Mouse (Mus musculus) hindbrain, embryonic 13.5 days (tissue): Measurements from ENCODE around the gene Tbxa2r. TPM values are rescaled to one million over a fixed set of nuclear protein-coding genes. Genes with fewer than 3 reads are reported as not detected.

Source experiments
- ATAC-seq: fragments of 200-750 bp; cut with Nextera tagmentation; 2 replicates; pipeline ENCODE4 v1.8.0; 2017; ENCODE audit warnings: moderate TSS enrichment; ENCODE audit not compliant: low FRiP score
- H3K27ac ChIP-seq: fragments of 300-500 bp; sonication (generic); 2 replicates; pipeline ENCODE4 v1.5.1; 2015; ENCODE audit warnings: inconsistent platforms, mild to moderate bottlenecking, moderate library complexity
- H3K27me3 ChIP-seq: fragments of 300-500 bp; sonication (generic); 2 replicates; pipeline ENCODE4 v1.6.1; 2015; ENCODE audit warnings: mild to moderate bottlenecking, inconsistent platforms
- H3K36me3 ChIP-seq: fragments of 300-500 bp; sonication (generic); 2 replicates; pipeline ENCODE4 v1.6.1; 2015; ENCODE audit warnings: mild to moderate bottlenecking, inconsistent platforms
- H3K4me1 ChIP-seq: fragments of 300-500 bp; sonication (generic); replicated peaks from 2 replicates; pipeline ENCODE4 v1.6.1; 2015; ENCODE audit warnings: inconsistent platforms
- H3K4me2 ChIP-seq: fragments of 300-500 bp; sonication (generic); 2 replicates; pipeline ENCODE4 v1.6.1; 2015; ENCODE audit warnings: inconsistent platforms, mild to moderate bottlenecking, moderate library complexity
- H3K4me3 ChIP-seq: fragments of 300-500 bp; sonication (generic); 2 replicates; pipeline ENCODE4 v1.5.1; 2015; ENCODE audit warnings: mild to moderate bottlenecking, inconsistent platforms
- H3K9ac ChIP-seq: fragments of 300-500 bp; sonication (generic); 2 replicates; pipeline ENCODE4 v1.6.1; 2015; ENCODE audit warnings: mild to moderate bottlenecking, inconsistent platforms
- H3K9me3 ChIP-seq: fragments of 300-500 bp; sonication (generic); 2 replicates; pipeline ENCODE4 v1.6.1; 2016; ENCODE audit warnings: inconsistent platforms
- WGBS: fragments of 180-500 bp; shearing (Covaris S2); methylation state at CpG from one replicate; pipeline ENCODE4 v1.1.7; 2015; 5-methylcytosine and 5-hydroxymethylcytosine counted together
- polyA plus RNA-seq: library from polyadenylated mRNA; unstranded; fragments of >200 nt; fragmentation: Nextera tagmentation; extraction: Ambion mirVana; gene quantifications from 2 replicates; pipeline ENCODE4 v1.2.1, GENCODE M21; 2015

Tbxa2r gene
- polyA plus RNA-seq, 1 experiment from 2014 or later: 4.6 TPM

DNA sequence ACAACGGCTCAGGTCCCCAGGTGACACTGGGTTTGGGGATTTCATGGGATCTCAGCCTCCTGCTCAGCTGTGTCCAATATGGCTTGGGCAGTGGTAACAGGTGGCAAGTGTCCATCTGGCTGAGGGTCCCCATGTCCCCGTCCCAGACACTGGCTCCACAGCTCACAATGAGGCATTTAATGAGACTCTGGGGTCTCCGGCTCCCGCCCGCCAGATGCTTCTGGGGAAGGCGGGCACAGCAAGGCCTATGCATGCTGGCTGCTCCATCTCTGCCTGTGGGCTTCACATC, 38.6 kb downstream of the Tbxa2r start:
- 68% methylated on average over 6 of the region's 6 CpGs for WGBS
- no peak overlapping the region for H3K9ac ChIP-seq
- H3K4me2 ChIP-seq: no peak overlapping the region
- no peak overlapping the region for H3K4me3 ChIP-seq
- peaks cover 65% of the 10 kb centered on the region for H3K36me3 ChIP-seq
- no peak overlapping the region for H3K27ac ChIP-seq
- ATAC-seq: no peak
- peaks cover 38% of the 10 kb centered on the region for H3K4me1 ChIP-seq
- H3K27me3 ChIP-seq: peaks cover 34% of the 10 kb centered on the region
- no peaks in the 10 kb centered on the region for H3K9me3 ChIP-seq

DNA sequence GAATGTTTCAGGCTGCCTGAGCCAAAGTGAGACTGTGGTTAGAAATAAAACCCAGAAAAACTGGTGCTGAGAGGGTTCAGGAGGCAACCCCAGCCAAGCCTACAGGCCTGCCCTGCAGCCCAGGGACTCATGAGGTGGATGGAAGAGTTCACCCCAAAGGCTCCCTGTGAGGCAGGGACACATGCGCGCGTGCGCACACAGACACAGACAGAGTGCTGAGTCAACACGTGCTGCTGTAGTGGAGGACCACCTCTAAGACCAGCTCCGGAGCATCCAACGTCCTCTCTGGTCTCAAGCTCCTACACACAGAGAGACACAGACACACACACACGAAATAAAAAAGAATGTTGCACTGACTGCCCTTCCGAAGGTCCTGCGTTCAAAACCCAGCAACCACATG, 46.8 kb downstream of the Tbxa2r start:
- no peaks in the 10 kb centered on the region for H3K9me3 ChIP-seq
- WGBS: 94% methylated on average over 10 of the region's 10 CpGs
- H3K27me3 ChIP-seq: no peaks in the 10 kb centered on the region
- no peak overlapping the region for H3K27ac ChIP-seq
- no peak for ATAC-seq
- peak overlapping the region; percentile 13; the same call in 1 of the 2 replicates for H3K9ac ChIP-seq
- peaks cover 49% of the 10 kb centered on the region for H3K36me3 ChIP-seq
- H3K4me2 ChIP-seq: no peak overlapping the region
- no peak overlapping the region for H3K4me3 ChIP-seq
- peaks cover 37% of the 10 kb centered on the region for H3K4me1 ChIP-seq

DNA sequence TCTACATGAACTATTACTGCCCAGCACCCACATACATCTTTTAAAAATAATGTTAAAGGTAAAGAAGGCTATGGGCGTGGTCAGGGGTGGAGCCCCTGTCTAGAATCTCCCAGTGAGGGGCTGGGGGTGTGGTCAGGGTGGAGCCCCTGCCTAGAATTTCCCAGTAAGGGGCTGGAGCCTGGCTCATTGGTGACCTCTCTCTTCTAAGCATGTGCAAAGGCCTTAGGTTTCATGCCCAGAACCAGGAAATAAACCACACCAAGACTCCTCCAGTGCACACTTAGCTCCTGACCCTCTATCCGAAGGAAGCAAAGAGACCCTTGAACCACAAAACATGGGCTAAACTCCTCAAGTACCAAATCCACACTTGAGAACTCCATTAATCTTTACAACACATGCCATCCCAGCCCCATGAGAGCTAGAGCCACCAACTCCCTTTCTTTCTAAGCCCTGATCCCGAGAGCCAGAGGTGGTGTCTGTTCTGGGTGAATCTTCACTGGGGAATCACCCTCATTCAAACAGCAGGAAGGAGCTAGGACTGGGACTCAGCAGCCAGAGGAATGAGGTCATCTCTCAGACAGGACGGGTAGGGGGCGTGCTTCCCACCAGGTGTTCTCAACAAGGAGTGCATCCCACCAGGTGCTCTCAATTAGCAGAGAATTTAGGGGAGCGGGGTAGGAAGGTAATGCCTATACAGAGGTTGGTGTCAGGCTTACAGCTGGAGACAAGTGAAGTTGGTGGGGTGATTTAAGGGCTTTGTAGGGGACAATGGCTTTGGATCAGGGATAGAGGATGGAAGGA, 48.2 kb downstream of the Tbxa2r start:
- H3K4me2 ChIP-seq: peak overlapping the region; percentile 92
- H3K27me3 ChIP-seq: no peaks in the 10 kb centered on the region
- peaks cover 35% of the 10 kb centered on the region for H3K36me3 ChIP-seq
- H3K4me3 ChIP-seq: peak overlapping the region; percentile 74
- WGBS: 49% methylated on average over 6 of the region's 6 CpGs
- no peaks in the 10 kb centered on the region for H3K9me3 ChIP-seq
- no peak for ATAC-seq
- peak overlapping the region; percentile 95 for H3K9ac ChIP-seq
- H3K27ac ChIP-seq: no peak overlapping the region
- H3K4me1 ChIP-seq: peaks cover 37% of the 10 kb centered on the region

DNA sequence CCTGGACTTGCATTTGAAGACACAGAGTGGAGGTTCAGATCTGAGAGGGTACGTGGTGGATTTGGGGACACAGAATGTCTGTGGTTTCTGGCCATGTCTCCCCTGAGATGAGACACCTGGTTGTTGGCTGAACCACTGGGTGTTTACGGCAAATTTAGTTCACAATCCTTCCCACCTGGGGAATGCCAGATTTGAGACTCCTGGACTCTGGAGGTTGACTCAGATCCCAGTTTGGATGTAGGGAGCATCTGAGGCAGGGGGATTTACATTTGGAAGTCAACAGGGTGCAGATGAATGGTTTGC, 48.8 kb downstream of the Tbxa2r start:
- Histone ChIP-seq H3K4me3 (peak overlapping the region; percentile 74), H3K9me3 (no peaks in the 10 kb centered on the region), H3K27ac (no peak overlapping the region), H3K36me3 (peaks cover 34% of the 10 kb centered on the region), H3K9ac (peak overlapping the region; percentile 95), H3K27me3 (no peaks in the 10 kb centered on the region), H3K4me1 (peaks cover 37% of the 10 kb centered on the region), H3K4me2 (peak overlapping the region; percentile 92)
- WGBS: 56% methylated on average over 2 of the region's 2 CpGs
- no peak for ATAC-seq

DNA sequence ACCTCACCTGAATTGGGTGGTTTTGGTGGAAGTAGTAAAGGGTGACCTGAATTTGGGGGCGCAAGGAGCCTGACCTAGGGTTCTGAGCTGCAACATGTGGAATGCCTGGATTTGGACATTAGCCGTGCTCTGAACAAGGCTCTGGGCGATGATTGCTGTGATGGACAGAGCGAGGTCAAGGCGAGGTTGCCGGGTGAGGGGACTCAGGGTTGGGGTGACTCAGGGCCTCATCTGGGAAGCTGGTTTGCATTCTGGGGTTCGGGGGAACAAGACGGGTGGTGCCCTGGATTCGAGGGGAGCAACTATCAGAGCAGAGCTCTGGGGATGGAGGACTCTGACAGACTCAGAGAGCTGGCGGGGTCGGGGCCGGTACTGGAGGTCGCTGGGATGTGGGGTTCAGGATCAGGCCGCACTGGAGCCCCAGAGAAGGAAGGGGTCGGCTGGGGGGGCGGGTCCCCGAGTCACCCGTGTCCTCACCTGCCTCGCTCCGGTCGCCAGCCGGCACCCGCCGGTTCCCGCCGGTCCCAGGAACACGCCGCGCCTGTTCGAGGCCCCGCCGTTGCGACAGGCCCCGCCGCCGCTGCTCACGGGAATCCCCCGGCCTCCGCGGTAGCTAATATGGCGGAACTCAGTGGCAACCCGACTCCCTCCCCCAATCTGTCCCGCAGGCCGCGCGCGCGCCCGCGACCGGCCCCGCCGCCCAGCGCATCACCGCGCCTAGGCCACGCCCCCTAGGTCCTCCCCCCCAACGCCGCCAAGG, 49.4 kb downstream of the Tbxa2r start, which contains the start of gene Fzr1:
Fzr1 (minus strand) TSS at position 724 of the 760 bp plus-strand sequence.
- H3K27me3 ChIP-seq: no peaks in the 10 kb centered on the region
- peak within 1 kb of the TSS; percentile 74 for H3K4me3 ChIP-seq
- peaks cover 28% of the 10 kb centered on the region for H3K36me3 ChIP-seq
- H3K4me1 ChIP-seq: peaks cover 37% of the 10 kb centered on the region
- peak within 1 kb of the TSS; percentile 85 for H3K27ac ChIP-seq
- no peaks in the 10 kb centered on the region for H3K9me3 ChIP-seq
- H3K4me2 ChIP-seq: peak within 1 kb of the TSS; percentile 92
- peak; percentile 76 for ATAC-seq
- under 1% methylated on average over 58 of the region's 59 CpGs for WGBS
- H3K9ac ChIP-seq: peak within 1 kb of the TSS; percentile 95

DNA sequence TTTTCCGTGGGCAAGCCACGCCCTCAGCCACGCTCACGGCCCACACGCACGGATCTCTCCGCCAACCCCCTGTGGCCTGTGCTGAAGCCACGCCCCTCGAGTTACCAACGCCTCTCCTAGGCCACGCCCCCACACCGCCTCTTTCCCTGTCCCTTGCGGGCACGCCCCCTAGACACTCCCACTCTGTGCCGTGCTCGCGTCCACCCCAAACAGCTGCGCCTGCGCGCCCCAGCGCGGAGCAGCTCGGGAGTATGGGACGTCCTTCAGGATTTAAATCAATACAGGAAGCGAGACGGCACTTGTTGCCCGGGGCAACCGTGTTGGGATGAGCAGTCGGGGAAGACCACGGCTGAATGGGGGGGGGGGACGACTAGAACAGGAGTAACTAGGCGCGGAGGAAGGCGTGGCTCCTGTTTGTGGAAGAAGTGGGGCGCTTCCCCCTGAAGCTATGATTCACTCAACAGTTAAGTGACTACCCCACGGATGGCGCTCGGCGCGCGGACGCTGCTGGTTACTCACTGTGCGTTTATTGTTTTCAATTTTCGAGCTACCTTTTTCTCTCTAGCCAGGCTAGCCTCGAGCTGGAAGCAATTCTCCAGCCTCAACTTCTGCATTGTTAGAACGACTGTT, 50.1 kb downstream of the Tbxa2r start:
- Histone ChIP-seq H3K4me1 (peaks cover 37% of the 10 kb centered on the region), H3K9me3 (no peaks in the 10 kb centered on the region), H3K4me2 (peak overlapping the region; percentile 92), H3K4me3 (peak overlapping the region; percentile 74), H3K9ac (peak overlapping the region; percentile 95), H3K36me3 (peaks cover 21% of the 10 kb centered on the region), H3K27me3 (no peaks in the 10 kb centered on the region), H3K27ac (peak overlapping the region; percentile 85)
- under 1% methylated on average over 46 of the region's 46 CpGs for WGBS
- ATAC-seq: peak; percentile 96

DNA sequence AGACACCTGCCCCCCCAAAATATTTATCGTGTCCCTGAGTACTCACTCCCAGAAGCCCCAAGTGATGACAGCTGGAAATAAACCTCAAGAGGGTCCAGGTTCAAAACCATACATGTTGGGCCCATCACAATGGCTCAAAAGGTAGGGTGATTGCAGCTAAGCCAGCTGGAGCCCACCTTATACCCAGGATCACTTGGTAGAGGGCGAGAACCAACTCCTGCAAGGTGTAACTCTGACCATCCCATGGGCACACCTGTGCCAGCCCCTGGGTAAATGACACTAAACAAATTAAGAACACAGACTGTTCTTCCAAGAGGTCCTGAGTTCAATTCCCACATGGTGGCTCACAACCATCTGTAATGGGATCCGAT, 50.6 kb downstream of the Tbxa2r start:
- peaks cover 16% of the 10 kb centered on the region for H3K36me3 ChIP-seq
- H3K27ac ChIP-seq: peak overlapping the region; percentile 85
- ATAC-seq: 0 out of 2 replicates have a peak, but pooled peaks have one; percentile 3
- H3K9ac ChIP-seq: peak overlapping the region; percentile 95
- H3K4me2 ChIP-seq: peak overlapping the region; percentile 92
- H3K9me3 ChIP-seq: no peaks in the 10 kb centered on the region
- H3K4me3 ChIP-seq: peak overlapping the region; percentile 74
- WGBS: 63% methylated on average over 3 of the region's 3 CpGs
- no peaks in the 10 kb centered on the region for H3K27me3 ChIP-seq
- H3K4me1 ChIP-seq: peaks cover 34% of the 10 kb centered on the region

DNA sequence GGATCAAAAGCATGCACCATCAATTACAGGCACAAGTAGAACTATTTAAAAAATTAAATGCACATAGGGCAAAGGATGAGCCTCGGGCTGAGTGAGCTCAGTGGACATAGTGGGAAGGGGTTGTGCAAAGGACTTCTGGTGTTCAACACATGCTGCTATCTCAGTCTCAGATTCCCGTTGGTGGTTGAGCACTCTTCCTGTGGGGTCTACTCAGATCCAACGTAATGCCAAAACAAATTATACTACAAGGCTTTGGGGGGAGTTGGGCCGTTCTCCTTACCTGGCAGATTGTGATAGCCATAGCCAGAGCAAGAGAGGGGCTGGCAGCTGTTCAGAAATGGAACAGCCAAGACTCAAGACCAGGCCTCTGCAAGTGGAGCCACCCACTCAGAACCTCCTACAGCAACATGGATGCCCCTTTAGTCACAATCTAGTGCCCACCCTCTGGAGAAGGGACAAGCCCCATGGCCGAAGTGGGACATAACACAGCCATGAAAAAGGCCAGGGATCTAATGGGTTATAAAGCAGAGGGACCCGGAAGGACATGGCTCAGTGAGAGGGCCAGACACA, 51.4 kb downstream of the Tbxa2r start:
- no peak for ATAC-seq
- Histone ChIP-seq H3K9ac (no peak overlapping the region), H3K27me3 (no peaks in the 10 kb centered on the region), H3K9me3 (no peaks in the 10 kb centered on the region), H3K36me3 (peaks cover 14% of the 10 kb centered on the region; the same call in 1 of the 2 replicates), H3K4me3 (no peak overlapping the region), H3K27ac (no peak overlapping the region), H3K4me1 (peaks cover 37% of the 10 kb centered on the region), H3K4me2 (no peak overlapping the region)
- 95% methylated on average over 6 of the region's 6 CpGs for WGBS

DNA sequence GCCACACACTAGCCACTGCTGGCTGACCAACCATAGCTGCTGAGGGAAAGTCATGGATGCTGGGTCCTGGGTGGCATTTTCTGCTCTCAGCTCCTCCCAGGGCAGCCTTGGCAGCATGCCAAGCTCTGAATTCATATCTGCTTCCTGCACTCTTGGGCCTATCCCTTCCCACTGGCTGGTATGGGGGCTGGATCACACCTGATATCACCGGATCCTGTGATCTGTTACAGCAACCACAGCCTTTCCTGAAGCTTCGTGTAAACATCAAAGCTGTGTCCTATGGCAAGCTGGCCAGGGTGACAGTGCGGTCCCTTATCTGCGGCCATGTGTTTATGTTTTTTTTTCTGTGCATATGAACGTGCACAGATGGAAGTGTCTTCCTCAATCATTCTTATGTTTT, 53.5 kb downstream of the Tbxa2r start:
- Histone ChIP-seq H3K36me3 (peaks cover 13% of the 10 kb centered on the region), H3K9me3 (no peaks in the 10 kb centered on the region), H3K4me3 (no peak overlapping the region), H3K4me2 (no peak overlapping the region), H3K9ac (peak overlapping the region; percentile 39; the same call in 1 of the 2 replicates), H3K4me1 (peaks cover 32% of the 10 kb centered on the region), H3K27ac (0 out of 2 replicates have a peak overlapping the region, but pooled peaks have one; percentile 5), H3K27me3 (no peaks in the 10 kb centered on the region)
- WGBS: 92% methylated on average over 5 of the region's 5 CpGs
- ATAC-seq: no peak

DNA sequence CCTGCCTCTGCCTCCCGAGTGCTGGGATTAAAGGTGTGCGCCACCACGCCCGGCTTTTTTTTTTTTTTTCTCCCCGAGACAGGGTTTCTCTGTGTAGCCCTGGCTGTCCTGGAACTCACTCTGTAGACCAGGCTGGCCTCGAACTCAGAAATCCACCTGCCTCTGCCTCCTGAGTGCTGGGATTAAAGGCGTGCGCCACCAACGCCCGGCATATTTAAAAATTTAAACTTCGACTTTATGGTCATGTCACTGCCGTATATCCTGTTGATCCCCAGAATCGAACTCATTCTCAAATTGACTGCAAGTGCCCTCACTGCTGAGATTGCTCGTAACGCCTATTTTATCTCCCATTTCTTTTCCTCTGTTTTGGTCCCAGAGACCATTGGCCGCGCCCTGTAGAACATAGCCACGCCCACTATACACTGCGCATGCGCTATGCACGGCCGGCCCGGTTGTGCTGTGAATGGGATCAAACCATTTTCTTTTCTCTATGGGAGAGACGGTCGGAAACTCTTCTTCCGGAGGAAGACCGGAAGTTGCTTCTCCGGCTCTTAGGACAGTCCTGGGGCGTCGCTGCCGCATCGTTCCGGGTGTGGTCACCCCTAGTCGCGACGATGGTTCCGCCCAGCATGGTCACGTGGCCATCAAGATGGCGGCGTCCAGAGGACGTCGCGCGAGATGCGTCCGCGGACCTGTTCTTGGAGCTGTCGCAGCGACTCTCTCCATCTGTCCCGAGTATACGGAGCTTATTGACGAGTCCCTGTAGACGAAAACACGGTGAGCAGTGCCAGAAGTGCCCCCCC, 55.5 kb downstream of the Tbxa2r start, which contains the start of the genes Dohh and Gm48551:
Dohh (plus strand) TSS at position 627 of the 803 bp plus-strand sequence.
Gm48551 (plus strand) TSS at position 665 of the 803 bp plus-strand sequence.
- ATAC-seq: peak; percentile 91
- H3K36me3 ChIP-seq: peaks cover 33% of the 10 kb centered on the region
- H3K4me3 ChIP-seq: peak within 1 kb of the TSS; percentile 96
- WGBS: 9% methylated on average over 54 of the region's 54 CpGs
- H3K9ac ChIP-seq: peak within 1 kb of the TSS; percentile 90
- H3K4me1 ChIP-seq: peaks cover 22% of the 10 kb centered on the region
- peak within 1 kb of the TSS; percentile 90 for H3K27ac ChIP-seq
- H3K9me3 ChIP-seq: no peaks in the 10 kb centered on the region
- H3K27me3 ChIP-seq: no peaks in the 10 kb centered on the region
- peak within 1 kb of the TSS; percentile 95 for H3K4me2 ChIP-seq

DNA sequence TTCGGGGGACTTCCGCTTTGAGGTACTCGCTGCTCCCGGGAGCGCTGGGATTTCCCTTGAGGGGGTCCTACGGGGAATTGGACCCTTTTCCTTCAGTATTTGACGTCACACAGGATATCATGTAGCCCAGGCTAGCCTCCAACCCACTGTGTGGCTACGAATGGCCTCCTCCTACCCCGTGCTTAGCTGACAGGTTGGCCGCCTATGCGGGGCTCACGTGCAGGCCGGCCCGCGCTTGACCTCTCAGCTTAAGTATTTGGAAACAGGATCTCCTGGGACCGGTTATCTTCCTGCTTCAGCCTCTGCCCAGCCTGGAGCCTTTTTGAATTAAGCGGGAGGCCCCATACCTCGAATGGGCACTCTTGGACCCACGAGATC, 56.1 kb downstream of the Tbxa2r start:
- Histone ChIP-seq H3K4me3 (peak overlapping the region; percentile 96), H3K4me1 (peaks cover 23% of the 10 kb centered on the region), H3K36me3 (peaks cover 34% of the 10 kb centered on the region), H3K4me2 (peak overlapping the region; percentile 95), H3K27me3 (no peaks in the 10 kb centered on the region), H3K9me3 (no peaks in the 10 kb centered on the region), H3K27ac (peak overlapping the region; percentile 90), H3K9ac (peak overlapping the region; percentile 90)
- peak; percentile 34 for ATAC-seq
- under 1% methylated on average over 19 of the region's 19 CpGs for WGBS
